Mouse (Mus musculus) limb, embryonic 12.5 days (tissue): ENCODE measurements around the gene P4ha2. TPM values are rescaled to one million over a fixed set of nuclear protein-coding genes. Genes with fewer than 3 reads are reported as not detected.

Experiments used
- ATAC-seq: fragments of 200-750 bp; cut with Nextera tagmentation; 2 replicates; pipeline ENCODE4 v1.8.0; 2017; ENCODE audit warnings: low read depth, moderate TSS enrichment; ENCODE audit not compliant: insufficient number of reproducible peaks, insufficient read depth, low FRiP score, low TSS enrichment
- H3K27ac ChIP-seq: fragments of 300-500 bp; sonication (generic); 2 replicates; pipeline ENCODE4 v1.5.1; 2016; ENCODE audit warnings: mild to moderate bottlenecking, moderate library complexity
- H3K27me3 ChIP-seq: fragments of 300-500 bp; sonication (generic); 2 replicates; pipeline ENCODE4 v1.6.1; 2016; ENCODE audit warnings: mild to moderate bottlenecking, moderate library complexity
- H3K36me3 ChIP-seq: fragments of 300-500 bp; sonication (generic); 2 replicates; pipeline ENCODE4 v1.6.1; 2016; ENCODE audit warnings: mild to moderate bottlenecking, moderate library complexity
- H3K4me1 ChIP-seq: fragments of 300-500 bp; sonication (generic); replicated peaks from 2 replicates; pipeline ENCODE4 v1.6.1; 2016
- H3K4me2 ChIP-seq: fragments of 300-500 bp; sonication (generic); 2 replicates; pipeline ENCODE4 v1.6.1; 2016; ENCODE audit warnings: mild to moderate bottlenecking, moderate library complexity
- H3K4me3 ChIP-seq: fragments of 300-500 bp; sonication (generic); replicated peaks from 2 replicates; pipeline ENCODE4 v1.5.1; 2016; ENCODE audit warnings: mild to moderate bottlenecking
- H3K9ac ChIP-seq: fragments of 300-500 bp; sonication (generic); replicated peaks from 2 replicates; pipeline ENCODE4 v1.6.1; 2016; ENCODE audit warnings: mild to moderate bottlenecking, moderate library complexity
- H3K9me3 ChIP-seq: fragments of 300-500 bp; sonication (generic); 2 replicates; pipeline ENCODE4 v1.6.1; 2016; ENCODE audit warnings: mild to moderate bottlenecking, moderate library complexity
- WGBS: fragments of 180-500 bp; shearing (Covaris S2); methylation state at CpG from one replicate; pipeline ENCODE4 v1.1.7; 2016; 5-methylcytosine and 5-hydroxymethylcytosine counted together
- polyA plus RNA-seq: library from polyadenylated mRNA; unstranded; fragments of >200 nt; fragmentation: Nextera tagmentation; extraction: Ambion mirVana; gene quantifications from 2 replicates; pipeline ENCODE4 v1.2.1, GENCODE M21; 2016

P4ha2 gene
- polyA plus RNA-seq, 1 experiment from 2014 or later = 52.7 TPM

DNA sequence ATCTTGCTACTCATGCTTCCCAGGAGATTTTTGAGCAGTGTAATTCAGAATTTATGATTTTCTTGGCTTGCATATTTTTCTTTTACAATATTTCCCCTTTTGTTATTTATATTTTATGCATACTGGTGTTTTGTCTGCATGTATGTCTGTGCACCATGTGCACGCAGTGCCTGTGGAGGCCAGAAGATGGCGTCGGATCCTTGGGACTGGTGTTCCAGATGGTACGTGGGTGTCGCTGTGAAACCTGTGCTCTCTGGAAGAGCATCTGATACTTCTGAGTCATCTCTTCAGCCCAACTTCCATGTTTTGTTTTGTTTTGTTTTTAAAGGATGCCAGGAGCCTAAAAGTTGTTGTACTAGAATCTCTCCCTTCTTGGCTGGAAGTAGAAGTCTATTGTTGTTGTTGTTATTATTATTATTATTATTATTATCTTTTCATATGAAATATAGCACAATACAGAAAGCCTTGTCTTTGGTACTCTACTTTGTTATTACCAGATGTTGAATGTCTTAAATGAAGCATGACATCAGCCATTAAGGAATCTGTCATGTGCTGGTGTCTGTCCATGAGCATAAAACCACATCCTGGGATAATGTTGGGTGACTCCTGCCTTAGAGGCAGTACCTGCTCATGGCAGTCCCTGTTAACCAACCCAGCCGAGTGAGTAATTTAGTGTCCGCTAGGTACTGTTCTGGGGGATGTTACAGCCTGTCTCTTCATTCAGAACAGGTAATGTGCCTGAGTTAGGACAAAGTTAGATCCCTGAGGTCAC, 41.5 kb downstream of the P4ha2 start:
- 0 out of 2 replicates have a peak, but pooled peaks cover 2% of the 10 kb centered on the region for H3K4me1 ChIP-seq
- H3K27ac ChIP-seq = no peak overlapping the region
- no peak overlapping the region for H3K9ac ChIP-seq
- ATAC-seq = no peak
- no peaks in the 10 kb centered on the region for H3K9me3 ChIP-seq
- no peaks in the 10 kb centered on the region for H3K27me3 ChIP-seq
- H3K4me3 ChIP-seq = no peak overlapping the region
- H3K4me2 ChIP-seq = no peak overlapping the region
- H3K36me3 ChIP-seq = no peaks in the 10 kb centered on the region
- WGBS = 85% methylated on average over 7 of the region's 7 CpGs

DNA sequence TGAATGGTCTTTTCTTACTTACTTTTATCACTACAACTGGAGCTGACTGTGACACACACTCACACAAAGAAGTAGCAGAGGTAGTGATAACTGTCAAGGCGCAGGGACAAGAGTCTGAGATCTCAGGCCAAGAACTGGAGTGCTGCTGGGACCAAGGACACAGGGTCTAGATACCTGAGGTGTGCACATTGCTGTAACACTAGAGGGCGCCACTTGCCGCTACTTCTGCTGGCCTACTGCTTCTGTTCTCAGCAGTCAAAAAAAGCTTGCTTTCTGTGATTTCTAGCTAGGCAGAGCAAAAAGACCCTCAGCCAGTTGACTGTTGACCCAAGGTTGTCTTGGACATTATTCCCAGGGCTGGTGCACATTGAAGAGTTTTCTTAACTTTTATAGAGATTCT, 45.0 kb downstream of the P4ha2 start:
- Histone ChIP-seq H3K4me2 (no peak overlapping the region), H3K27ac (no peak overlapping the region), H3K4me3 (no peak overlapping the region), H3K36me3 (no peaks in the 10 kb centered on the region), H3K9ac (no peak overlapping the region), H3K4me1 (0 out of 2 replicates have a peak, but pooled peaks cover 2% of the 10 kb centered on the region), H3K27me3 (no peaks in the 10 kb centered on the region), H3K9me3 (0 out of 2 replicates have a peak, but pooled peaks cover 4% of the 10 kb centered on the region)
- 23% methylated on average over 3 of the region's 3 CpGs for WGBS
- ATAC-seq = no peak

DNA sequence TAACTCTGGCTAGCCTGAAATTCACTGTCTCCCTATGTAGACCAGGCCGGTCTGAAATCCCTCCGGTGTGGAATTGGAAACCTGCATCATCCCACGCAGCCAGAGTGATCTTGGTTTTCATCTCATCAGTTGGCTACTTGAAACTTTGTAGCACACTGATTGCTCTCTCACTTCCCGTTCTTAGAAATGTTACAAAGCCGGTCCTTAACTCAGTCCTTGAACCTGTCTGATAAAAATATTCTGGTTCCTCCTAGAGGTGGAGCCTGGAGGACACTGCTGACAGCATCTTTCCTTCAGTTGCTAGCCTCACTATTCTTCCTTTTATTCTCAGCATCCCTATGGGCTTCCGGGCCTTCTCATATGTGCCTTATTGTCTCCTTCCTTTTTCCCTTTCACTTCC, 46.1 kb downstream of the P4ha2 start:
- H3K27ac ChIP-seq = no peak overlapping the region
- 0 out of 2 replicates have a peak, but pooled peaks cover 4% of the 10 kb centered on the region for H3K9me3 ChIP-seq
- no peaks in the 10 kb centered on the region for H3K27me3 ChIP-seq
- 0 out of 2 replicates have a peak, but pooled peaks cover 2% of the 10 kb centered on the region for H3K4me1 ChIP-seq
- no peak overlapping the region for H3K4me2 ChIP-seq
- no peaks in the 10 kb centered on the region for H3K36me3 ChIP-seq
- WGBS = 92% methylated on average over 6 of the region's 6 CpGs
- H3K9ac ChIP-seq = no peak overlapping the region
- no peak overlapping the region for H3K4me3 ChIP-seq
- ATAC-seq = no peak

GRCm38 (mm10) chr11:54149791-54150465, 50.0 kb downstream of the P4ha2 start:
- H3K27me3 ChIP-seq = no peaks in the 10 kb centered on the region
- no peak overlapping the region for H3K27ac ChIP-seq
- H3K4me2 ChIP-seq = no peak overlapping the region
- H3K4me1 ChIP-seq = no peaks in the 10 kb centered on the region
- 87% methylated on average over 3 of the region's 3 CpGs for WGBS
- ATAC-seq = no peak
- no peak overlapping the region for H3K4me3 ChIP-seq
- no peaks in the 10 kb centered on the region for H3K36me3 ChIP-seq
- 0 out of 2 replicates have a peak, but pooled peaks cover 4% of the 10 kb centered on the region for H3K9me3 ChIP-seq
- no peak overlapping the region for H3K9ac ChIP-seq

DNA sequence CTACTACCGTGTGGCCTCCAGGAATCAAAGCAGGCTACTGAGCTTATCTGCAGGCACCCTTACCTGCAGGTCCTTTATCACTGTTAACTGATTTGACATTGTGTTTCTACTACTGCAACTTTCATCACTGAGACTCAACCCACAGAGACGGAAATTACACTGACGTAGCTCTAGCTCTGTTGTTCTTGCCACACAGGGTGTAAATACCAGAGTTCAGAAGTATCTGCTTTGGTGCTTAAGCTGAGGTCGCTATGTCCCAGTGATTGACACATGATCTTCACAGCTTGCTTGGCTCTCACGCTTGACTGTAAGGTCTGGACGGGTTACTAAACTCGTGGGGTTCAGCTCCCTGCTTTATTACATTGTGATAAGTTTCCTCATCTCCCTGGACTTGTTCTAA, 51.2 kb downstream of the P4ha2 start:
- H3K4me2 ChIP-seq = no peak overlapping the region
- H3K4me1 ChIP-seq = no peaks in the 10 kb centered on the region
- H3K9ac ChIP-seq = no peak overlapping the region
- no peaks in the 10 kb centered on the region for H3K27me3 ChIP-seq
- no peaks in the 10 kb centered on the region for H3K36me3 ChIP-seq
- H3K27ac ChIP-seq = no peak overlapping the region
- no peak for ATAC-seq
- no peak overlapping the region for H3K4me3 ChIP-seq
- 0 out of 2 replicates have a peak, but pooled peaks cover 4% of the 10 kb centered on the region for H3K9me3 ChIP-seq
- 65% methylated on average over 7 of the region's 7 CpGs for WGBS

DNA sequence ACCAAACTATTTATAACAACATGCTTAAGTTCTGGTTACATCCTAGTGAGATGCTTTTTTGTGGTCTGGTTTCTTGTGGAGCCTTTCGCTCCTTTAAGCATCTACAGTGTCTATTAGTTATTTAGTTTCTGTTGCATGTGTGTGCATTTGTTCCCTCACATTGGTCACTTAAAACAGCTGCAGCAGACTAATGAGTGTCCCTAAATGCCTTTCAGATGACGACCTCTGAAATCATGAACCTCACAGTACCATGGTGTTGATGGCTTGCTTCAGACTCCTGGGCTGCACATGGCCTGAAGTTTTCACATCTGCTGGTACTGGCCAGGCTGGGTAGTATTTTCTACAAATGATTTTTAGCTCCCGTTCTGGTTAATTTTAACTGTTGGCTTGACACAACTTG, 53.1 kb downstream of the P4ha2 start:
- no peaks in the 10 kb centered on the region for H3K36me3 ChIP-seq
- H3K4me1 ChIP-seq = no peaks in the 10 kb centered on the region
- no peak overlapping the region for H3K9ac ChIP-seq
- H3K9me3 ChIP-seq = 0 out of 2 replicates have a peak, but pooled peaks cover 4% of the 10 kb centered on the region
- WGBS = 43% methylated on average over 3 of the region's 3 CpGs
- H3K4me3 ChIP-seq = no peak overlapping the region
- ATAC-seq = no peak
- no peak overlapping the region for H3K27ac ChIP-seq
- no peak overlapping the region for H3K4me2 ChIP-seq
- H3K27me3 ChIP-seq = no peaks in the 10 kb centered on the region

- Histone ChIP-seq H3K9ac (no peak overlapping the region), H3K9me3 (no peaks in the 10 kb centered on the region), H3K27ac (no peak overlapping the region), H3K4me2 (no peak overlapping the region), H3K4me3 (no peak overlapping the region), H3K27me3 (no peaks in the 10 kb centered on the region), H3K36me3 (no peaks in the 10 kb centered on the region), H3K4me1 (no peaks in the 10 kb centered on the region)
- WGBS = 80% methylated on average over 6 of the region's 6 CpGs
- no peak for ATAC-seq
Measured at GRCm38 (mm10) chr11:54155864-54156263, 56.0 kb downstream of the P4ha2 start.

GRCm38 (mm10) chr11:54156504-54156903, 56.6 kb downstream of the P4ha2 start:
- no peaks in the 10 kb centered on the region for H3K9me3 ChIP-seq
- no peaks in the 10 kb centered on the region for H3K36me3 ChIP-seq
- no peak overlapping the region for H3K4me2 ChIP-seq
- no peak overlapping the region for H3K27ac ChIP-seq
- H3K4me3 ChIP-seq = no peak overlapping the region
- no peaks in the 10 kb centered on the region for H3K4me1 ChIP-seq
- H3K9ac ChIP-seq = no peak overlapping the region
- no peaks in the 10 kb centered on the region for H3K27me3 ChIP-seq
- ATAC-seq = no peak

- no peak overlapping the region for H3K27ac ChIP-seq
- H3K4me2 ChIP-seq = no peak overlapping the region
- no peaks in the 10 kb centered on the region for H3K9me3 ChIP-seq
- H3K4me3 ChIP-seq = no peak overlapping the region
- WGBS = 90% methylated on average over 8 of the region's 8 CpGs
- no peaks in the 10 kb centered on the region for H3K27me3 ChIP-seq
- no peaks in the 10 kb centered on the region for H3K4me1 ChIP-seq
- no peak for ATAC-seq
- no peaks in the 10 kb centered on the region for H3K36me3 ChIP-seq
- H3K9ac ChIP-seq = no peak overlapping the region
Measured at GRCm38 (mm10) chr11:54157586-54157985, 57.7 kb downstream of the P4ha2 start.

DNA sequence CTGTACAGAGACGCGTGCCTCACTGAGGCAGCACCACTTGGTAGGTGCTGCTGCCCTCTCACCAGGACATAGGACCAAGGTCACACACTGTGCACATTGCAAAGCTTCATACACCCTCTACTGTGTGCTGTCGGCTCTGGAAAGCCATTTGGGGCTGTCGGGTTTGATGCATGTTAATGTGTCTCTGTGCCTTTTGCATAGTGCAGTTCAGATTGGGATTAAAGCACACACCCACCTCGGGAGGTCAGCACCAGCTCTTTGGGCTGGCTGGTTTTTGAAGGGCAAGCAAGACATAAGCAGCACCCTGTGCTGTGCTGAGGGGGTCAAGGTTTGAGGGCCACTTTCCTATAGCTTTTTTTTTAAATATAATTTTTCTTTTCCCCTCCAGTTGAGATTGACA, 60.5 kb downstream of the P4ha2 start:
- H3K9me3 ChIP-seq = no peaks in the 10 kb centered on the region
- H3K27ac ChIP-seq = no peak overlapping the region
- H3K36me3 ChIP-seq = no peaks in the 10 kb centered on the region
- no peak overlapping the region for H3K4me3 ChIP-seq
- H3K4me1 ChIP-seq = peaks cover 8% of the 10 kb centered on the region; the same call in 1 of the 2 replicates
- no peak overlapping the region for H3K4me2 ChIP-seq
- no peak overlapping the region for H3K9ac ChIP-seq
- 77% methylated on average over 5 of the region's 5 CpGs for WGBS
- no peak for ATAC-seq
- no peaks in the 10 kb centered on the region for H3K27me3 ChIP-seq

DNA sequence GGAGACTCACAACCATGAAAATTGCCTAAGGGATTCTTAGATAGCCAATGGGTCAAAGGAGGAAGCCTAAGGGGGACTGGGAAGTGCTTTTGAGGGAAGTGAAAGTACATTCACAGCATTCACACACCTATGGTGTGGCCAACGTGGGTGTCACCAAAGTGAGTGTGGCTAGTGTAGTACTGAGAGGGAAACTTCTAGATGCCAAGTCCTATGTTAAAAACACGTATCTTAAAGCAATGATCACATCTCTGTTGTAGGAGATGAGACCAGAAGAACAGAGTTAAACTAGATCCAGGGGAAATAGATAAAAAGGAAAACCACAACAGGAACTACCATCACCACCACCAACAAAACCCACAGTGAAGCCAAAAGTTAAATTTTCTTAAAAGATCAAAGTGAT, 61.0 kb downstream of the P4ha2 start:
- H3K9me3 ChIP-seq = no peaks in the 10 kb centered on the region
- H3K4me1 ChIP-seq = peaks cover 8% of the 10 kb centered on the region; the same call in 1 of the 2 replicates
- no peak for ATAC-seq
- WGBS = 71% methylated on average over 2 of the region's 2 CpGs
- H3K4me3 ChIP-seq = no peak overlapping the region
- H3K27ac ChIP-seq = no peak overlapping the region
- no peaks in the 10 kb centered on the region for H3K36me3 ChIP-seq
- no peak overlapping the region for H3K9ac ChIP-seq
- H3K4me2 ChIP-seq = no peak overlapping the region
- no peaks in the 10 kb centered on the region for H3K27me3 ChIP-seq
